In genomic region chr3:29609174-29609573, GRCm38 (mm10) we compare ENCODE assay signal across 18 mouse cellular contexts.
A peak's percentile ranks its signal among the peaks of the same experiment; 100 is the strongest.
DNase-seq lines count a peak whose midpoint lies in the region; ATAC-seq and TF ChIP-seq lines count a peak whose summit lies in the region.
"Had no signal": no experiment of that assay in that cellular context is flagged by ENCODE, and none has a peak within 500 bp of the region (broad histone marks: within the 10 kb centered on the region; RNA-seq: fewer than 3 reads in every experiment).

No protein-coding gene starts in this region.

- H3K4me2 ChIP-seq in forebrain, embryonic 14.5 days (ENCODE audit: low read length): no peak overlapping the region
- H3K4me2 ChIP-seq in forebrain, embryonic 12.5 days: no peak overlapping the region
- H3K4me2 ChIP-seq in forebrain, embryonic 16.5 days (ENCODE audit: low read length): no peak overlapping the region
- no peak overlapping the region for H3K4me2 ChIP-seq in forebrain, postnatal 0 days (ENCODE audit: low read depth)
- no peak overlapping the region for H3K4me2 ChIP-seq in midbrain, embryonic 12.5 days (replicated peaks)
- no peak overlapping the region for H3K4me2 ChIP-seq in midbrain, embryonic 16.5 days (ENCODE audit: low read length)
- H3K4me2 ChIP-seq: embryonic facial prominence, embryonic 13.5 days; embryonic facial prominence, embryonic 15.5 days had no signal

- peaks cover 6% of the 10 kb centered on the region; the same call in 1 of the 2 replicates for H3K4me1 ChIP-seq in forebrain, embryonic 14.5 days (ENCODE audit: control insufficient read depth, insufficient read depth, low read length)
- peaks cover 11% of the 10 kb centered on the region for H3K4me1 ChIP-seq in forebrain, embryonic 12.5 days
- peaks cover 11% of the 10 kb centered on the region for H3K4me1 ChIP-seq in forebrain, embryonic 16.5 days (replicated peaks; ENCODE audit: control insufficient read depth, insufficient read depth, low read length)
- no peaks in the 10 kb centered on the region for H3K4me1 ChIP-seq in forebrain, postnatal 0 days (ENCODE audit: insufficient read depth)
- H3K4me1 ChIP-seq in midbrain, embryonic 12.5 days: no peaks in the 10 kb centered on the region; the same call in 1 of the 2 replicates
- peaks cover 4% of the 10 kb centered on the region; the same call in 1 of the 2 replicates for H3K4me1 ChIP-seq in midbrain, embryonic 16.5 days (ENCODE audit: control insufficient read depth, insufficient read depth, low read length)
- H3K4me1 ChIP-seq: embryonic facial prominence, embryonic 13.5 days; embryonic facial prominence, embryonic 15.5 days had no signal

- TF ChIP-seq CTCF in forebrain, postnatal 0 days (IDR thresholded peaks at IDR 0.05; ENCODE audit: low read depth): no peak

- H3K36me3 ChIP-seq in forebrain, embryonic 14.5 days (ENCODE audit: control insufficient read depth, insufficient read depth, low read length): no peaks in the 10 kb centered on the region
- no peaks in the 10 kb centered on the region for H3K36me3 ChIP-seq in forebrain, embryonic 12.5 days (replicated peaks)
- H3K36me3 ChIP-seq in forebrain, embryonic 16.5 days (ENCODE audit: control insufficient read depth, insufficient read depth): no peaks in the 10 kb centered on the region
- no peaks in the 10 kb centered on the region for H3K36me3 ChIP-seq in forebrain, postnatal 0 days (ENCODE audit: insufficient read depth)
- no peaks in the 10 kb centered on the region for H3K36me3 ChIP-seq in midbrain, embryonic 12.5 days
- no peaks in the 10 kb centered on the region for H3K36me3 ChIP-seq in midbrain, embryonic 16.5 days (ENCODE audit: control insufficient read depth, insufficient read depth, low read length)
- H3K36me3 ChIP-seq: embryonic facial prominence, embryonic 13.5 days; embryonic facial prominence, embryonic 15.5 days had no signal

- H3K27ac ChIP-seq in forebrain, embryonic 14.5 days (ENCODE audit: low read depth, low read length): no peak overlapping the region
- no peak overlapping the region for H3K27ac ChIP-seq in forebrain, embryonic 12.5 days
- H3K27ac ChIP-seq in forebrain, embryonic 16.5 days (ENCODE audit: low read length): no peak overlapping the region
- H3K27ac ChIP-seq in forebrain, postnatal 0 days (ENCODE audit: low read depth, low read length): no peak overlapping the region
- H3K27ac ChIP-seq in midbrain, embryonic 12.5 days (replicated peaks): 0 out of 2 replicates have a peak overlapping the region, but pooled peaks have one; percentile 31
- H3K27ac ChIP-seq in midbrain, embryonic 16.5 days (ENCODE audit: low read length): no peak overlapping the region
- H3K27ac ChIP-seq: embryonic facial prominence, embryonic 13.5 days; embryonic facial prominence, embryonic 15.5 days had no signal

- H3K4me3 ChIP-seq in forebrain, embryonic 14.5 days (ENCODE audit: low read depth, low read length): no peak overlapping the region
- H3K4me3 ChIP-seq in forebrain, embryonic 12.5 days (replicated peaks): no peak overlapping the region
- no peak overlapping the region for H3K4me3 ChIP-seq in forebrain, embryonic 16.5 days (replicated peaks; ENCODE audit: low read length)
- no peak overlapping the region for H3K4me3 ChIP-seq in forebrain, postnatal 0 days (ENCODE audit: low read depth, low read length)
- H3K4me3 ChIP-seq in midbrain, embryonic 12.5 days: no peak overlapping the region
- no peak overlapping the region for H3K4me3 ChIP-seq in midbrain, embryonic 16.5 days (ENCODE audit: low read depth, low read length)
- H3K4me3 ChIP-seq: embryonic facial prominence, embryonic 13.5 days; embryonic facial prominence, embryonic 15.5 days; erythroblast, embryonic 14.5 days had no signal

- peak; percentile 13 for DNase-seq in forebrain, embryonic 14.5 days (ENCODE audit: low spot score)
- DNase-seq in forebrain, postnatal 0 days: no peak
- no peak for DNase-seq in adrenal gland, postnatal 4 days (ENCODE audit: low spot score in 2 of 2)
- DNase-seq: adrenal gland, adult 2 months; adrenal gland, postnatal 10 days; adrenal gland, postnatal 25 days; cerebellum, adult 11 months; cerebellum, adult 18-20 months; cerebellum, adult 8-10 months; cerebellum, adult 9-11 months; cerebellum, postnatal 36 days had no signal

- 40% methylated on average over 2 of the region's 2 CpGs for WGBS in forebrain, embryonic 14.5 days
- WGBS in forebrain, embryonic 12.5 days: 58% methylated on average over 2 of the region's 2 CpGs
- 38% methylated on average over 2 of the region's 2 CpGs for WGBS in forebrain, embryonic 16.5 days
- 17% methylated on average over 2 of the region's 2 CpGs for WGBS in forebrain, postnatal 0 days
- 71% methylated on average over 2 of the region's 2 CpGs for WGBS in midbrain, embryonic 12.5 days
- WGBS in midbrain, embryonic 16.5 days: 43% methylated on average over 2 of the region's 2 CpGs

- no peak for ATAC-seq in forebrain, embryonic 14.5 days
- no peak for ATAC-seq in forebrain, embryonic 12.5 days (ENCODE audit: low FRiP score)
- peak; percentile 72 for ATAC-seq in forebrain, embryonic 16.5 days
- no peak for ATAC-seq in forebrain, postnatal 0 days
- no peak for ATAC-seq in midbrain, embryonic 12.5 days (ENCODE audit: low FRiP score, low read depth)
- ATAC-seq in midbrain, embryonic 16.5 days: no peak

- H3K27me3 ChIP-seq in forebrain, embryonic 14.5 days (replicated peaks; ENCODE audit: control insufficient read depth, insufficient read depth, low read length): no peaks in the 10 kb centered on the region
- H3K27me3 ChIP-seq in forebrain, embryonic 12.5 days: no peaks in the 10 kb centered on the region
- H3K27me3 ChIP-seq in forebrain, embryonic 16.5 days (replicated peaks; ENCODE audit: control insufficient read depth, insufficient read depth, low read length): no peaks in the 10 kb centered on the region
- H3K27me3 ChIP-seq in forebrain, postnatal 0 days (ENCODE audit: insufficient read depth, low read length): no peaks in the 10 kb centered on the region
- no peaks in the 10 kb centered on the region for H3K27me3 ChIP-seq in midbrain, embryonic 12.5 days
- no peaks in the 10 kb centered on the region for H3K27me3 ChIP-seq in midbrain, embryonic 16.5 days (ENCODE audit: control insufficient read depth, insufficient read depth, low read depth, low read length)
- H3K27me3 ChIP-seq: embryonic facial prominence, embryonic 13.5 days; embryonic facial prominence, embryonic 15.5 days had no signal

- no peak overlapping the region for H3K9ac ChIP-seq in forebrain, embryonic 14.5 days (ENCODE audit: low read length)
- no peak overlapping the region for H3K9ac ChIP-seq in forebrain, embryonic 12.5 days
- H3K9ac ChIP-seq in forebrain, embryonic 16.5 days (replicated peaks; ENCODE audit: low read depth, low read length): no peak overlapping the region
- no peak overlapping the region for H3K9ac ChIP-seq in forebrain, postnatal 0 days
- no peak overlapping the region for H3K9ac ChIP-seq in midbrain, embryonic 12.5 days (replicated peaks)
- H3K9ac ChIP-seq in midbrain, embryonic 16.5 days (ENCODE audit: low read depth, low read length): no peak overlapping the region
- H3K9ac ChIP-seq: embryonic facial prominence, embryonic 13.5 days; embryonic facial prominence, embryonic 15.5 days had no signal

- H3K9me3 ChIP-seq in forebrain, embryonic 14.5 days (replicated peaks; ENCODE audit: control insufficient read depth, low read length): no peaks in the 10 kb centered on the region
- no peaks in the 10 kb centered on the region for H3K9me3 ChIP-seq in forebrain, embryonic 12.5 days
- no peaks in the 10 kb centered on the region for H3K9me3 ChIP-seq in forebrain, embryonic 16.5 days (ENCODE audit: control insufficient read depth, low read length)
- no peaks in the 10 kb centered on the region for H3K9me3 ChIP-seq in forebrain, postnatal 0 days (ENCODE audit: low read length)
- H3K9me3 ChIP-seq in midbrain, embryonic 12.5 days: no peaks in the 10 kb centered on the region
- no peaks in the 10 kb centered on the region for H3K9me3 ChIP-seq in midbrain, embryonic 16.5 days (replicated peaks; ENCODE audit: control insufficient read depth, low read length, poor library complexity, severe bottlenecking)
- H3K9me3 ChIP-seq: embryonic facial prominence, embryonic 13.5 days; embryonic facial prominence, embryonic 15.5 days had no signal
